Mouse (Mus musculus) liver, embryonic 16.5 days (tissue): ENCODE results near the gene Kcnj9. TPM values are rescaled to one million over a fixed set of nuclear protein-coding genes. Genes with fewer than 3 reads are reported as not detected.

Experiments used
- ATAC-seq: fragments of 200-750 bp; cut with Nextera tagmentation; 2 replicates; pipeline ENCODE4 v1.8.0; 2017; ENCODE audit warnings: low read depth, mild to moderate bottlenecking, moderate number of reproducible peaks, moderate library complexity
- H3K27ac ChIP-seq: fragments of 300-500 bp; sonication (generic); 2 replicates; pipeline ENCODE4 v1.5.1; 2014; ENCODE audit warnings: mild to moderate bottlenecking, low read length
- H3K27me3 ChIP-seq: fragments of 300-500 bp; sonication (generic); 2 replicates; pipeline ENCODE4 v1.6.1; 2014; ENCODE audit warnings: low read depth, low read length, mixed read lengths; ENCODE audit not compliant: control insufficient read depth, insufficient read depth
- H3K36me3 ChIP-seq: fragments of 300-500 bp; sonication (generic); 2 replicates; pipeline ENCODE4 v1.6.1; 2014; ENCODE audit warnings: mild to moderate bottlenecking; ENCODE audit not compliant: control insufficient read depth, insufficient read depth
- H3K4me1 ChIP-seq: fragments of 300-500 bp; sonication (generic); 2 replicates; pipeline ENCODE4 v1.6.1; 2014; ENCODE audit warnings: low read depth, low read length, mixed read lengths; ENCODE audit not compliant: control insufficient read depth
- H3K4me2 ChIP-seq: fragments of 300-500 bp; sonication (generic); 2 replicates; pipeline ENCODE4 v1.6.1; 2014; ENCODE audit warnings: low read depth, low read length, mixed read lengths
- H3K4me3 ChIP-seq: fragments of 300-500 bp; sonication (generic); 2 replicates; pipeline ENCODE4 v1.5.1; 2014; ENCODE audit warnings: low read depth, mild to moderate bottlenecking, low read length
- H3K9ac ChIP-seq: fragments of 300-500 bp; sonication (generic); 2 replicates; pipeline ENCODE4 v1.6.1; 2014; ENCODE audit warnings: low read depth, low read length
- H3K9me3 ChIP-seq: fragments of 300-500 bp; sonication (generic); replicated peaks from 2 replicates; pipeline ENCODE4 v1.6.1; 2016; ENCODE audit warnings: low read length; ENCODE audit not compliant: control insufficient read depth
- WGBS: fragments of 180-500 bp; shearing (Covaris S2); extraction: QIAGEN DNeasy Blood & Tissue Kit; methylation state at CpG from one replicate; pipeline ENCODE4 v1.1.7; 2014; ENCODE audit not compliant: insufficient replicate concordance; 5-methylcytosine and 5-hydroxymethylcytosine counted together
- polyA plus RNA-seq: library from polyadenylated mRNA; unstranded; fragments of >200 nt; fragmentation: Nextera tagmentation; extraction: Ambion mirVana; gene quantifications from 2 replicates; pipeline ENCODE4 v1.2.1, GENCODE M21; 2015

The Kcnj9 gene
- polyA plus RNA-seq, 1 experiment from 2014 or later: 0.04 TPM

GRCm38 (mm10) chr1:172341386-172341785, 12.3 kb upstream of the Kcnj9 start:
- Histone ChIP-seq H3K27ac (no peak overlapping the region), H3K9me3 (no peaks in the 10 kb centered on the region), H3K4me3 (peak overlapping the region; percentile 53), H3K4me2 (peak overlapping the region; percentile 66), H3K36me3 (no peaks in the 10 kb centered on the region), H3K9ac (no peak overlapping the region), H3K4me1 (peaks cover 10% of the 10 kb centered on the region), H3K27me3 (peaks cover 38% of the 10 kb centered on the region)
- 15% methylated on average over 10 of the region's 10 CpGs for WGBS
- ATAC-seq: no peak; the same call in 1 of the 2 replicates

- H3K4me3 ChIP-seq: peak within 1 kb of the TSS; percentile 53
- H3K27ac ChIP-seq: no peak within 1 kb of the TSS
- no peaks in the 10 kb centered on the region for H3K36me3 ChIP-seq
- H3K9me3 ChIP-seq: no peaks in the 10 kb centered on the region
- H3K4me2 ChIP-seq: peak within 1 kb of the TSS; percentile 66
- peaks cover 10% of the 10 kb centered on the region for H3K4me1 ChIP-seq
- peak; percentile 77 for ATAC-seq
- peaks cover 42% of the 10 kb centered on the region for H3K27me3 ChIP-seq
- no peak within 1 kb of the TSS for H3K9ac ChIP-seq
- 2% methylated on average over 36 of the region's 38 CpGs for WGBS
Measured at GRCm38 (mm10) chr1:172340729-172341321, 11.7 kb upstream of the Kcnj9 start, which contains the start of gene Kcnj10. Kcnj10 (plus strand) TSS chr1:172341210.

GRCm38 (mm10) chr1:172337411-172338185, 8.5 kb upstream of the Kcnj9 start:
- Histone ChIP-seq H3K36me3 (no peaks in the 10 kb centered on the region), H3K27me3 (peaks cover 38% of the 10 kb centered on the region), H3K27ac (no peak overlapping the region), H3K9ac (no peak overlapping the region), H3K9me3 (no peaks in the 10 kb centered on the region), H3K4me2 (no peak overlapping the region), H3K4me3 (no peak overlapping the region), H3K4me1 (peaks cover 10% of the 10 kb centered on the region)
- no peak for ATAC-seq
- WGBS: 39% methylated on average over 2 of the region's 2 CpGs

GRCm38 (mm10) chr1:172335804-172336203, 6.7 kb upstream of the Kcnj9 start:
- 38% methylated on average over 15 of the region's 15 CpGs for WGBS
- no peaks in the 10 kb centered on the region for H3K36me3 ChIP-seq
- ATAC-seq: no peak
- H3K4me2 ChIP-seq: no peak overlapping the region
- no peak overlapping the region for H3K4me3 ChIP-seq
- peaks cover 23% of the 10 kb centered on the region for H3K27me3 ChIP-seq
- H3K9me3 ChIP-seq: no peaks in the 10 kb centered on the region
- H3K9ac ChIP-seq: no peak overlapping the region
- no peak overlapping the region for H3K27ac ChIP-seq
- H3K4me1 ChIP-seq: peaks cover 4% of the 10 kb centered on the region

GRCm38 (mm10) chr1:172333512-172333911, 4.4 kb upstream of the Kcnj9 start:
- no peaks in the 10 kb centered on the region for H3K36me3 ChIP-seq
- no peaks in the 10 kb centered on the region for H3K4me1 ChIP-seq
- H3K4me3 ChIP-seq: no peak overlapping the region
- no peak overlapping the region for H3K4me2 ChIP-seq
- peaks cover 21% of the 10 kb centered on the region for H3K27me3 ChIP-seq
- no peak for ATAC-seq
- H3K27ac ChIP-seq: no peak overlapping the region
- whole genome bisulfite sequencing: 27% methylated on average over 3 of the region's 3 CpGs
- no peaks in the 10 kb centered on the region for H3K9me3 ChIP-seq
- no peak overlapping the region for H3K9ac ChIP-seq

- no peaks in the 10 kb centered on the region for H3K9me3 ChIP-seq
- H3K36me3 ChIP-seq: no peaks in the 10 kb centered on the region
- no peak overlapping the region for H3K4me3 ChIP-seq
- no peak overlapping the region for H3K4me2 ChIP-seq
- 57% methylated on average over 2 of the region's 2 CpGs for WGBS
- H3K27me3 ChIP-seq: peaks cover 23% of the 10 kb centered on the region
- H3K9ac ChIP-seq: no peak overlapping the region
- no peak for ATAC-seq
- no peak overlapping the region for H3K27ac ChIP-seq
- no peaks in the 10 kb centered on the region for H3K4me1 ChIP-seq
Measured at GRCm38 (mm10) chr1:172332925-172333324, 3.8 kb upstream of the Kcnj9 start.

- 42% methylated on average over 8 of the region's 8 CpGs for WGBS
- H3K27me3 ChIP-seq: peaks cover 37% of the 10 kb centered on the region
Measured at GRCm38 (mm10) chr1:172331422-172331947, 2.4 kb upstream of the Kcnj9 start.

GRCm38 (mm10) chr1:172329616-172330015, 498 bp upstream of the Kcnj9 start:
- no peak for ATAC-seq
- Histone ChIP-seq H3K4me2 (no peak overlapping the region), H3K9me3 (no peaks in the 10 kb centered on the region), H3K27ac (no peak overlapping the region), H3K4me3 (no peak overlapping the region), H3K9ac (no peak overlapping the region), H3K4me1 (no peaks in the 10 kb centered on the region; the same call in 1 of the 2 replicates), H3K36me3 (no peaks in the 10 kb centered on the region), H3K27me3 (peaks cover 48% of the 10 kb centered on the region)
- WGBS: 57% methylated on average over 6 of the region's 6 CpGs

More at GRCm38 (mm10) chr1:172331422-172331947, 2.4 kb upstream of the Kcnj9 start:
- Histone ChIP-seq H3K4me2 (no peak overlapping the region), H3K4me1 (no peaks in the 10 kb centered on the region), H3K36me3 (no peaks in the 10 kb centered on the region), H3K9ac (no peak overlapping the region), H3K27ac (no peak overlapping the region), H3K9me3 (no peaks in the 10 kb centered on the region), H3K4me3 (no peak overlapping the region)
- no peak for ATAC-seq

- no peak for ATAC-seq
- peaks cover 48% of the 10 kb centered on the region for H3K27me3 ChIP-seq
- no peak overlapping the region for H3K4me3 ChIP-seq
- WGBS: 53% methylated on average over 7 of the region's 7 CpGs
- no peak overlapping the region for H3K9ac ChIP-seq
- no peaks in the 10 kb centered on the region for H3K9me3 ChIP-seq
- H3K4me1 ChIP-seq: no peaks in the 10 kb centered on the region; the same call in 1 of the 2 replicates
- no peak overlapping the region for H3K27ac ChIP-seq
- H3K4me2 ChIP-seq: no peak overlapping the region
- no peaks in the 10 kb centered on the region for H3K36me3 ChIP-seq
Measured at GRCm38 (mm10) chr1:172328461-172328860, 657 bp downstream of the Kcnj9 start.
